Mouse (Mus musculus) layer of hippocampus, adult 9-10 months (tissue): Measurements from ENCODE around the gene B3galt6.

Source experiments
- DNase-seq: peaks from one replicate; pipeline ENCODE4 v3.0.0; 2022; ENCODE audit warnings: low spot score

B3galt6 gene

GRCm38 (mm10) chr4:155992241-155992905, at the start of gene B3galt6, which contains the start of gene Sdf4:
Gene B3galt6 (minus strand): TSS chr4:155992649.
Gene Sdf4 (plus strand): TSS chr4:155992872.
- peak; percentile 67 for DNase-seq

GRCm38 (mm10) chr4:156034901-156035300, 42.5 kb upstream of the B3galt6 start:
- no peak for DNase-seq

GRCm38 (mm10) chr4:156034301-156034700, 41.9 kb upstream of the B3galt6 start:
- DNase-seq = no peak

DNA sequence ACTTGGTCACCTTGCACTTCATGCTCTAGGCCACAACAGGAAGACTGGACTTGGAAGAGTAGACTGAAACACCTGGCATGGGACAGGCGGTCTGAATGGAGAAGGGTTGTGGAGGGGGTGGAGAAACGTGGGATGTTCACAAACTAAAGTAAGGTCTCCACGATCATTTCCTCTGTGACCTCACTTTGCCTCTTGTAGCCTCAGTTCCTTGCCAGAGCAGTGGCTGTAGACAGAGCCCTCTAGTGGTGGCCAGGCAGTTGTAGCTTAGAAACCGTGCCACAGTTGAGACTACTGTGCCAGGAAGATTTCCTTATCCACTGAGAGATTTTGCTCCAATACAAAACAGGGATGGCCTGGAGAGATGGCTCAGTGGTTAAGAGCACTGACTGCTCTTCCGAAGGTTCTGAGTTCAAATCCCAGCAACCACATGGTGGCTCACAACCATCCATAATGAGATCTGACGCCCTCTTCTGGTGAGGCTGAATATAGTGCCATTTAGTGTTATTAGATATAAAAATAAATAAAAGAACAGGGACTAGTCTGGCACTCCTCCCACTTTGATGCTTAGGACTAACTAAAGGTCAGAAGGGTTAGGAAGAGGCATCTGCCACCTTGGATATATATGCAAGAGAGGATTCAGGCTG, 41.1 kb upstream of the B3galt6 start:
- no peak for DNase-seq

- no peak for DNase-seq
Measured at GRCm38 (mm10) chr4:156032856-156033255, 40.4 kb upstream of the B3galt6 start.

- peak; percentile 35 for DNase-seq
Measured at GRCm38 (mm10) chr4:156031593-156032391, 39.3 kb upstream of the B3galt6 start.

DNA sequence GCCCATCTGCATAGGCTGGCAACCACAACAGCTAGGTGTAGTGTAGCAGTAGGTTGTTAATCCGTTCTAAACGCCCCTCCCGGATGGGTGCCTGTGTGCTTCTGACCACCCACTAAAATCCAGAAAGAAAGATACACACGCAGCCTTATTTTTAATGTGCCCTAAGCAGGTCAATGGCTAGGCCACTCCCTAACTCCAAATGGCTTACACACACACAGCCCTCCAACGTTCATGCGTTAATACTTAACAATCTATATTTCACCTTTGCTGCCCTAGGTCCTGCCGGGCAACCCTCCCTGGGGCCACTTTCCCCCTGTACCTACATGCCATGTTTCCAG, 38.8 kb upstream of the B3galt6 start:
- DNase-seq = no peak

- no peak for DNase-seq
Measured at GRCm38 (mm10) chr4:156030651-156031118, 38.2 kb upstream of the B3galt6 start.

DNA sequence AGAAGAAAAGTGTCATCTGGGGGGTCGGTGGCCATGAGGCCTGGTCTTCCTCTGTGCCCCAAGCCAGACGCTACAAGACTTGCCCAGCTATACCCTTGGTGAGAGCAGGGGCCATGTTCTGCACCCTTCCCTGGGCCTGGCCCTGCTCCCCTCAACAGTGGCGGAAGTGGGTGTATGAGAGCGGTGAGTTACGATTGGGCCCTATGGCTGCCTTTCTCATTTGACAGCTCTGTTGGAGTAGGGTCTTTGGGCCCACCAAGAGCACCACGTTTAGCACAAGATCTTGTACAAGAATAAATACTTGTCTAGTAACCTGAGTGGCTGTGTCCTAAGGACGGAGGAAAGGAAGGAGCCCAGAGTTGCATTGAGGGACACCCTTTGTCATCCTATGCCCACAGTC, 36.1 kb upstream of the B3galt6 start:
- no peak for DNase-seq

DNA sequence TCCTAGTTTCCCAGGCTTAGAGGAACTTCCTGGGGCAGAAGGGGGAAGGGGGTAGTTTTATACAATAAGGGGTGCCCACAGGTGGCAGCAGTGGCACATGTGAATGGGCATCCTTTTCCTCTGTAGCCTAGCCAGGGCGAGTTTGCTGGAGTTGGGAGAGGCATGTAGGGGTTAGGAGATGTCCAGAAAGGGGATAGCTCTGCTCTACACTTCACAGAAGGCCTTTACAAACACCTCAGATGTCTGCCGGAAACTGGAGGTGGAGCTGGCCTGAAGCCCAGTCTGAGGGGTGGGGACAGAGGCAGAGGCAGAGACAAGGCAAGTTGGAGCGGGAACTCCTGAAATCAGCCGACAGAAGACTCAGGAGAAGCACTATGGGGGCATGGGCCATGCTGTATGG, 33.6 kb upstream of the B3galt6 start, which contains the start of gene Tnfrsf18:
Gene Tnfrsf18 (plus strand): TSS at position 152 of the 400 bp plus-strand sequence.
- no peak for DNase-seq

GRCm38 (mm10) chr4:156024184-156024583, 31.7 kb upstream of the B3galt6 start:
- no peak for DNase-seq

GRCm38 (mm10) chr4:156023520-156023919, 31.1 kb upstream of the B3galt6 start:
- DNase-seq = no peak

DNA sequence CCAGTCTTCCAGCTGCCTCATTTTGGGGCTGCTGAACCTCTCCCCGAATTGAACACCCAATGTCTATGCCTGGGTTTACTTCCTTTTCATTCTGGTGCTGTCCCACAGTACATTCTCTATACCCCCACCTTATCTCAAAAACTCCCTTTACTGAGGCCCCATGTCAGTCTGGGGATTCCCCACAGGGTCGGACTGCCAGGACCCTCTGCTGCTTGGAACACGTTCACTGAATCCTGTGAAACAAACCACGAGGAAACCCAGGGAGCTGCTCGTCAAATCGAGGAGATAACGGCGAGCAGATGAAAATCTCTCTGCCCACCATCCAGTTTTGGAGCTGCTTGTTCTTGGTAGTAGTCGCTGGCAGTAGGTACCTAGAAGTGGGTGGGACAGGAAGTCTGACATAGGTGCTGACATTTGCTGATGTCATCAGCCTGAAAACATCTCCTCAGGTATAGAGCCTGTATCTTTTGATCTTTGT, 29.5 kb upstream of the B3galt6 start:
- DNase-seq = no peak

GRCm38 (mm10) chr4:156021381-156021780, 28.9 kb upstream of the B3galt6 start:
- DNase-seq = no peak

GRCm38 (mm10) chr4:156019771-156020170, 27.3 kb upstream of the B3galt6 start:
- DNase-seq = no peak

DNA sequence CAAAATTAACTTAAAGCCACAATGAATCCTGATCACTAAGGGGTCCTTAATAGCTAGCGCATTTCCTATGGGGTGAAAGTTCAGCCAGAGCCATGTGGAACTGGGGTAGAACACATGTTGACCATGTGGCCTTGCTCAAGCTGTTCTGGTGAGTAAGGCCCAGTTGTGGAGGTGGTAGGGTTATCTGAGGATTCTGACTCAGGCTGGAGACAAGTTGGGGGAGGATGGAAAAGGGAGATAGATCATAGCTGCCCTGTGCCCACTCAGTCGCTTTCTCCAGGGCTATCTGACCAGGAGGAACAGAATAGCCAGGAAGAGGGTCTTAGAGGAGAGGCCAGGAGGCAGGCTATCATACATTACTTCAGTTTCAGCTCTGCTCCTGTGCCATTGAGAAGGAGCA, 22.0 kb upstream of the B3galt6 start:
- DNase-seq = no peak

DNA sequence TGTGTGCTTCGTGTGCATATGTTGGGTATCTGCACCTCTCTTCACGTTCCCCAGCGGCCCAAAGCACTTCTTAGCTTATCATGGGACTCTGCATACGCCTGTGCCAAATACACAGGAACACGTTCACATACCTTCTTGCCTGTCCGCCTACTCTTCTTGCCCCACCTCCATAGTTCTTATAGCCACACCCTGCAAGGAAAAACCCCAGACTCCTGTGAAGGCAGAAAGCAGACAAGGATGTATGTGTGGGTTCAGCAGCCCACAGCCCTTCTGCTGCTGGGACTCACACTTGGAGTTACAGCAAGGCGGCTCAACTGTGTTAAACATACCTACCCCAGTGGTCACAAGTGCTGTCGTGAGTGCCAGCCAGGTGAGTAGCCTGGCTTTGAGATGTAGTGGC, 21.2 kb upstream of the B3galt6 start, which contains the start of gene Tnfrsf4:
Gene Tnfrsf4 (plus strand): TSS at position 207 of the 400 bp plus-strand sequence.
- no peak for DNase-seq

GRCm38 (mm10) chr4:156008369-156008768, 15.9 kb upstream of the B3galt6 start:
- DNase-seq = no peak

DNA sequence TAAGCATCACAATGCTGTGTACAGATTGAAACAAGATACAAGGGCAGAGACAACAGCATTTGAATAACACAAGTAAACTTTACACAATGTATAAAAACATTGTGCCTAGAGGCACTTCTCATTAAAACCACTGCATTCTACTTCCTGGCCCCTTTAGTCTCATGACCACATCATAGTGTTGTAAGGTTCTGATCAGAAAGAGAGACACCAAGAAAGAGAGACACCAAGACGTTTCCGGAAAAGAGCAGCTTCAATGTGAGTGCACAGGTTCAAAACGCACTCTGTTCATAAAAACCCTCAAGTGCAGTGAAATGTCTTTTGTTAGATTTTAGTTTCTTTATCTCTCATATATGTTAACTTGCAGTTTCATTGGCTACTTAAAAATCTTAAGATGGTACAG, 11.7 kb upstream of the B3galt6 start:
- no peak for DNase-seq

DNA sequence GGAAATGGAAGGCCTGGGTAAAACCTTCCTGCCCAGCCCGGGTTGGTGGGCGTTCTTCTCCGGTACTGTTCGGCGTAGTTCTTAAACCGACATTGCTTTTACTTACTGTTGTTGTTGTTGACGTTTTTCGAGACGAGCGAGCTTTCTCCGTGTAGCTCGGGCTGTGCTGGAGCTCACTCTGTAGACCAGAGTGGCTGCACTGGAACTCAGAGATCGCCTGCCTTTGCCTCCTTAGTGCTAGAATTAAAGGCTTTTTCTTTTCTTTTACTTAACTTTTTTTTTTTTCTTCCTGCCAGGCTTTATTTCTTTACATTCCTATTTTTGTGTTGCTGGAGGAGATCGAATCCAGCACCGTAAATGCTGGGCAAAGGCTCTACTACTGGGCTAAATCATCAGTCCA, 1.2 kb upstream of the B3galt6 start:
- no peak for DNase-seq

GRCm38 (mm10) chr4:155992906-155993547, 578 bp upstream of the B3galt6 start:
- peak; percentile 98 for DNase-seq

DNA sequence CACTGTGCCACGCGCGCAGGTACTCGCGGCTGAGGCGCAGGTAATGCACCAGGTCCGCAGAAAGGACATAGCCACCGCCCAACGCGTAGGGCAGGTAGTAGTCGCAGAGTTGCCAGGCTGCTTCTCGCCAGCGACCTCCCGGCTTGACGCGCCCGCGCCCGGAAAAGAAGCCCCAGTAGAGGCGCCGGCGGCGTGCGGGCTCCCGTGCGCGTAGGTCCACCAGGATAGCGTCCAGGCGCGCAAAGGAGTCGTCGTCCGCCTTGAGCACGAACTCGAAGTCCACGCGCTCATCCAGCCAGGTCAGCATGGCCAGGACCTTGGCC, 580 bp downstream of the B3galt6 start:
- DNase-seq = peak; percentile 5
